21 mouse cellular contexts compared by ENCODE assay signal in the genomic region with DNA sequence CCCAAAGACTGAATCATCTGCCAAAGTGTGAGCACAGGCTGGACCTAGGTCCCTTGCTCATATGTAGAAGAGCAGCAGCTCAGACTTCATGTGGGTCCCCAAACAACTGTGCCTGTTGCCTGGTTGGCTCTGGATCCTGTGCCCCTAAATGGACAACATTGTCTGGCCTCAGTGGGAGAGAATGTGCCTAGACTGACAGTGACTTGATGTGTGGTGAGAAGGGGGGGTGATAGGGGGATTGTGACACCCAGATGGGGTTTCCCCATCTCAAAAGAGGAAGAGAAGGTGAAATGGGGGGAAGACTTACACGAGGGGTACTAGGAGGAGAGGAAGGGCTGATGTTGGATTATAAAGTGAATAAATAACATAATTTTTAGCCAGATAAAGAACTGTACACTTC.
A peak's percentile ranks its signal among the peaks of the same experiment; 100 is the strongest.
DNase-seq lines count a peak whose midpoint lies in the region; ATAC-seq and TF ChIP-seq lines count a peak whose summit lies in the region.
"Had no signal": no experiment of that assay in that cellular context is flagged by ENCODE, and none has a peak within 500 bp of the region (broad histone marks: within the 10 kb centered on the region; RNA-seq: fewer than 3 reads in every experiment).

No protein-coding gene starts in this region.

- H3K9ac ChIP-seq in stomach, postnatal 0 days (ENCODE audit: low read length), result no peak overlapping the region
- H3K9ac ChIP-seq: forebrain, embryonic 13.5 days; forebrain, postnatal 0 days; hindbrain, embryonic 14.5 days had no signal

- no peaks in the 10 kb centered on the region for H3K27me3 ChIP-seq in stomach, postnatal 0 days (ENCODE audit: control insufficient read depth, insufficient read depth, low read length)
- H3K27me3 ChIP-seq: forebrain, embryonic 13.5 days had no signal

- H3K27ac ChIP-seq in stomach, postnatal 0 days (replicated peaks), result no peak overlapping the region
- H3K27ac ChIP-seq: embryonic facial prominence, embryonic 10.5 days; forebrain, embryonic 13.5 days; heart, embryonic 10.5 days; hindbrain, embryonic 10.5 days; hindbrain, embryonic 14.5 days had no signal

- 50% methylated on average over 1 of the region's 1 CpGs for WGBS in stomach, postnatal 0 days

- no peaks in the 10 kb centered on the region for H3K36me3 ChIP-seq in stomach, postnatal 0 days (ENCODE audit: control insufficient read depth, insufficient read depth, low read length)
- H3K36me3 ChIP-seq: embryonic facial prominence, embryonic 10.5 days; heart, embryonic 10.5 days; hindbrain, embryonic 10.5 days had no signal

- H3K4me2 ChIP-seq in stomach, postnatal 0 days (replicated peaks; ENCODE audit: low read depth), result no peak overlapping the region
- H3K4me2 ChIP-seq: forebrain, embryonic 13.5 days; hindbrain, embryonic 14.5 days had no signal

- H3K4me3 ChIP-seq in stomach, postnatal 0 days (ENCODE audit: low read depth, low read length), result no peak overlapping the region
- H3K4me3 ChIP-seq: embryonic facial prominence, embryonic 10.5 days; forebrain, embryonic 13.5 days; heart, embryonic 10.5 days; hindbrain, embryonic 10.5 days had no signal

- no peaks in the 10 kb centered on the region for H3K9me3 ChIP-seq in stomach, postnatal 0 days (ENCODE audit: control insufficient read depth, low read length)
- H3K9me3 ChIP-seq: embryonic facial prominence, embryonic 10.5 days; forebrain, embryonic 13.5 days; heart, embryonic 10.5 days; hindbrain, embryonic 10.5 days had no signal

- peak; percentile 88 for ATAC-seq in megakaryocyte, adult 5-6 weeks (ENCODE audit: poor library complexity, severe bottlenecking)
- no peak for ATAC-seq in stomach, postnatal 0 days (ENCODE audit: low FRiP score, low TSS enrichment)
- ATAC-seq: forebrain, embryonic 13.5 days; forebrain, postnatal 0 days had no signal

- DNase-seq in 416B (ENCODE audit: low read depth) (peak; percentile 57), A20 (ENCODE audit: low read depth, low spot score) (peak; percentile 49)
- peak; percentile 2 for DNase-seq in c-Kit-positive CD71-negative TER-119-negative erythroid progenitor cells, embryonic 14.5 days (ENCODE audit: low read depth)
- no peak for DNase-seq in Muller cell, postnatal 12 days (ENCODE audit: inconsistent ontology term)
- DNase-seq in kidney, adult 18-20 months, result no peak
- no peak for DNase-seq in stomach, postnatal 0 days (ENCODE audit: low spot score)
- no peak for DNase-seq in cerebellum, adult 11-12 months
- DNase-seq: adrenal gland, postnatal 10 days; cerebellum, adult 18-20 months; cerebellum, adult 9-11 months; cerebellum, postnatal 36 days; forebrain, postnatal 0 days; gastrocnemius, postnatal 25 days; heart, adult 18-20 months; heart, postnatal 10 days had no signal

- no peak for TF ChIP-seq EP300 in stomach, postnatal 0 days (optimal IDR thresholded peaks at IDR 0.05)

- no peaks in the 10 kb centered on the region for H3K4me1 ChIP-seq in stomach, postnatal 0 days (replicated peaks; ENCODE audit: control insufficient read depth, insufficient read depth)
- H3K4me1 ChIP-seq: embryonic facial prominence, embryonic 10.5 days; forebrain, embryonic 13.5 days; heart, embryonic 10.5 days; hindbrain, embryonic 10.5 days had no signal

- no peak for TF ChIP-seq CTCF in stomach, postnatal 0 days (IDR thresholded peaks at IDR 0.05; ENCODE audit: low read depth)

Comparison
In these comparisons a context has a peak if more than half of its experiments do, and no peak if none do; other contexts are left out.
1. DNase-seq: peak in 416B (single experiment), A20 (single experiment) and c-Kit-positive CD71-negative TER-119-negative erythroid progenitor cells, embryonic 14.5 days (single experiment); none in Muller cell, postnatal 12 days (single experiment), kidney, adult 18-20 months (single experiment), stomach, postnatal 0 days (single experiment) and cerebellum, adult 11-12 months (single experiment).